Mouse (Mus musculus) cerebellum, adult 11-12 months (tissue): ENCODE measurements at regions not wholly inside any gene's neighbourhood (a gene's known extent, or its start where the extent isn't known, plus 50 kb on each side); places are given as distances from the start of the nearest gene placed in this dataset.

Experiments used
- DNase-seq: peaks from one replicate; pipeline ENCODE4 v3.0.0; 2022

DNA sequence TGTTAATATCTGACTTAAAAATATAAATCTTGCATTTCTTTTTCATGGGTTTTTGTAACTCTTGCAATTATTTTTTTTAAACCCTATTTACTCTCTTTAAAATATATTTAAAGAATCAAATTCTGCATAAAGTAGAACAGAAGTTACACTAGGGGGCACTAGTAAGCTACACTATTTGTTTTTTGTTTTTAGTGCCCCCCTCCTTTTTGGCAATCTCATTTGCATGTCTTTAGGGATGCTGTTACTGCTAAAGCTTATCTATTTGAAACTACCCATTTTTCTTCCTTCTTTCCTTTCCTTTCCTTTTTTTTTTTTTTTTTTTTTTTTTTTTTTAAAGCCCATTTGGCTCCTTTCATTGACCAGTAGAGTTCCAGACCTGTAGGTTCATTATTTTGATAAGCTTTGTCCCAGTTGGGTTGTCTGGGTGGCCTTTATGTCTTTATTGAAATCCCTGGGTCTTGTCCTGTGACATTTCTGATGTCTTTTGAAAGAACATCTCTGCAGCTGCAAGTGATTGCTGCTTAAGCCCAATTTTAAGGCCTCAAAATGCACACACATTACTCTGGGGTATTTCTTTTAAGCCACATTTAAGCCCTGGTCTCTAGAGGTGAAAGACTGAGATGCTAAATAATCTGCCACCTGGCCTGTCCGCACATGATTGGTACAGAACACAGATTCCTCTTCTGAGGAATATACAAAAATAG lies 1249.6 kb downstream of the Hace1 start:
- no peak for DNase-seq

GRCm38 (mm10) chr10:46828164-46828563 lies 1250.5 kb downstream of the Hace1 start:
- no peak for DNase-seq

- DNase-seq, result no peak
Measured at GRCm38 (mm10) chr10:46845578-46846314, 1268.1 kb downstream of the Hace1 start.
